Mouse (Mus musculus) liver, embryonic 14.5 days (tissue): ENCODE data around the gene Col6a5.

Source experiments
- CTCF ChIP-seq: IDR thresholded peaks from 2 replicates; pipeline ENCODE4 v1.5.1; 2016; ENCODE audit warnings: antibody characterized with exemption, low read depth, control low read depth
- EP300 ChIP-seq: IDR thresholded peaks from 2 replicates; pipeline ENCODE4 v1.6.1; 2016; ENCODE audit warnings: antibody characterized with exemption, low read depth

DNA sequence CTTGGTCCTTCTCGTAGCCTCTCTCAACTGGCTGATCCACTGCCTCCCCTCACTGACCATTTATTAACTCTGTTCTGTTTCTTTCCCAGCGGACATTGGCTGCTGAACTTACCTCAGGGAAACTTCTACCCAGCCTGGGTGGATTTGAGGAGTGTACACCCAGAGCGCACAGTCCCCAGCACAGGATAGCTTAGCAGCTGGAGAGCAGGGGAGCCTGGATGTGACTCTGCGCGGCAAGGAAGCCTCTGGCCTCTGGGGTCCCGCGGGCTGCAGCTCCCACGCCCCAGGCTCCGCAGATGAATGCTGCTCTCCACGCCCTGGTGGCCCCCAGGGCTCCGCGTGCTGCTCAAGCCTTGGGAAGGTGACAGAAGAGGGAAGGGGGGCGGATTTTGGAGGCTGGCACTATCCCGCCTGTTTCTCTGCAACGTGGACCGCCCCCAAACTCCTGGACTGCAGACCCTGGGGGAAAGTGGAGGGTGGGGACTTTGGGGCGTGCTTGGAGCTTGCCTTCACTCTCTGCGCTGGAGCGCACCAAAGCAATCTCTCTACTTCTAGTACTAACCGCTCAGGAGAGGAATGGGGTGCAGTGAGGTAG, 132.6 kb downstream of the Col6a5 start, which contains the start of gene Col6a6:
- TF ChIP-seq CTCF (no peak), EP300 (no peak)
